Mouse (Mus musculus) spleen, adult 2 months (tissue): ENCODE results near the gene Pias3. TPM values are rescaled to one million over a fixed set of nuclear protein-coding genes. Genes with fewer than 3 reads are reported as not detected.

Source experiments
- DNase-seq, 2 experiments: peaks; one replicate each; pipeline versions ENCODE4 v3.0.0 to v3.0.0-alpha.2; 2012 to 2021; ENCODE audit warnings: low spot score in 2 of 2, low read depth in 1 of 2
- H3K27ac ChIP-seq: fragments of 200-500 bp; 2 replicates; pipeline ENCODE4 v1.5.1; 2012; ENCODE audit warnings: low read length, inconsistent platforms; ENCODE audit not compliant: insufficient read depth
- H3K27me3 ChIP-seq: fragments of 200-500 bp; 2 replicates; pipeline ENCODE4 v1.6.1; 2012; ENCODE audit warnings: mild to moderate bottlenecking, moderate library complexity, low read length, inconsistent platforms; ENCODE audit not compliant: control insufficient read depth, insufficient read depth
- H3K36me3 ChIP-seq: fragments of 200-500 bp; 2 replicates; pipeline ENCODE4 v1.6.1; 2012; ENCODE audit warnings: mild to moderate bottlenecking, low read length, inconsistent platforms; ENCODE audit not compliant: control insufficient read depth, insufficient read depth
- H3K4me1 ChIP-seq: fragments of 200-500 bp; 2 replicates; pipeline ENCODE4 v1.6.1; 2011; ENCODE audit warnings: inconsistent platforms; ENCODE audit not compliant: control insufficient read depth, insufficient read depth, insufficient read length
- H3K4me3 ChIP-seq: fragments of 200-500 bp; 2 replicates; pipeline ENCODE4 v1.5.1; 2011; ENCODE audit warnings: mild to moderate bottlenecking, inconsistent platforms; ENCODE audit not compliant: insufficient read depth, insufficient read length; ENCODE audit errors: extremely low read depth
- CTCF ChIP-seq: fragments of 200-500 bp; IDR thresholded peaks from 2 replicates; pipeline ENCODE4 v1.5.1; 2011; ENCODE audit warnings: mild to moderate bottlenecking, inconsistent platforms; ENCODE audit not compliant: insufficient read depth, insufficient read length, insufficient replicate concordance; ENCODE audit errors: extremely low read depth
- POLR2A ChIP-seq: fragments of 200-500 bp; IDR thresholded peaks from 2 replicates; pipeline ENCODE4 v1.6.1; 2011; ENCODE audit warnings: low read depth, low read length, inconsistent platforms
- WGBS: fragments of 180-500 bp; shearing (Covaris S2); methylation state at CpG from one replicate; pipeline ENCODE4 v1.1.7; 2018; 5-methylcytosine and 5-hydroxymethylcytosine counted together
- polyA plus RNA-seq: library from polyadenylated mRNA; depleted of rRNA; stranded (reverse); fragments of >200 nt; gene quantifications from 2 replicates; pipeline ENCODE4 v1.2.3, GENCODE M21; 2012

Gene Pias3
- polyA plus RNA-seq, 1 experiment, result 31.0 TPM

- H3K4me1 ChIP-seq, result peaks cover 6% of the 10 kb centered on the region
- peaks cover 30% of the 10 kb centered on the region for H3K36me3 ChIP-seq
- no peak for TF ChIP-seq POLR2A
- peak; percentile 95 for TF ChIP-seq CTCF
- H3K4me3 ChIP-seq, result peak within 1 kb of the TSS; percentile 49
- WGBS, result 7% methylated on average over 42 of the region's 42 CpGs
- H3K27ac ChIP-seq, result no peak within 1 kb of the TSS
- H3K27me3 ChIP-seq, result 0 out of 2 replicates have a peak, but pooled peaks cover 2% of the 10 kb centered on the region
- DNase-seq, result peak; percentile 17 to 69
These were observed 11.9 kb downstream of the Pias3 start, which contains the start of gene Nudt17 for GRCm38 (mm10) chr3:96707903-96708683. TSS of gene Nudt17 (minus strand) at chr3:96708562.

- Histone ChIP-seq H3K27me3 (0 out of 2 replicates have a peak, but pooled peaks cover 2% of the 10 kb centered on the region), H3K4me1 (peaks cover 6% of the 10 kb centered on the region), H3K27ac (no peak overlapping the region), H3K4me3 (no peak overlapping the region), H3K36me3 (peaks cover 34% of the 10 kb centered on the region)
- 75% methylated on average over 2 of the region's 2 CpGs for WGBS
- DNase-seq, result no peak
- no peak for TF ChIP-seq POLR2A
- TF ChIP-seq CTCF, result no peak
These were observed 12.5 kb downstream of the Pias3 start for GRCm38 (mm10) chr3:96708684-96709064.

- peaks cover 3% of the 10 kb centered on the region; the same call in 1 of the 2 replicates for H3K4me1 ChIP-seq
- H3K4me3 ChIP-seq, result no peak overlapping the region
- no peak overlapping the region for H3K27ac ChIP-seq
- no peak for DNase-seq
- TF ChIP-seq POLR2A, result no peak
- TF ChIP-seq CTCF, result no peak
- peaks cover 41% of the 10 kb centered on the region for H3K36me3 ChIP-seq
- 93% methylated on average over 5 of the region's 5 CpGs for WGBS
- no peaks in the 10 kb centered on the region for H3K27me3 ChIP-seq
These were observed 18.1 kb downstream of the Pias3 start for GRCm38 (mm10) chr3:96714286-96714685.

- Histone ChIP-seq H3K4me1 (peaks cover 3% of the 10 kb centered on the region; the same call in 1 of the 2 replicates), H3K27ac (peak overlapping the region; percentile 23)
- WGBS, result 9% methylated on average over 2 of the region's 2 CpGs
These were observed 19.7 kb downstream of the Pias3 start for GRCm38 (mm10) chr3:96715854-96716253.

GRCm38 (mm10) chr3:96719173-96719572 lies 23.0 kb downstream of the Pias3 start:
- peaks cover 34% of the 10 kb centered on the region for H3K36me3 ChIP-seq
- TF ChIP-seq CTCF (no peak), POLR2A (no peak)
- DNase-seq, result no peak
- H3K4me3 ChIP-seq, result no peak overlapping the region
- H3K4me1 ChIP-seq, result peaks cover 3% of the 10 kb centered on the region; the same call in 1 of the 2 replicates
- H3K27ac ChIP-seq, result no peak overlapping the region
- WGBS, result 80% methylated on average over 14 of the region's 14 CpGs
- H3K27me3 ChIP-seq, result no peaks in the 10 kb centered on the region

More at GRCm38 (mm10) chr3:96715854-96716253, 19.7 kb downstream of the Pias3 start:
- DNase-seq, result no peak
- TF ChIP-seq CTCF (no peak), POLR2A (no peak)
- Histone ChIP-seq H3K36me3 (peaks cover 39% of the 10 kb centered on the region), H3K4me3 (no peak overlapping the region), H3K27me3 (no peaks in the 10 kb centered on the region)

- Histone ChIP-seq H3K27ac (peak within 1 kb of the TSS; percentile 89), H3K36me3 (peaks cover 9% of the 10 kb centered on the region), H3K27me3 (no peaks in the 10 kb centered on the region), H3K4me1 (peaks cover 5% of the 10 kb centered on the region), H3K4me3 (peak within 1 kb of the TSS; percentile 83)
- TF ChIP-seq POLR2A (peak; percentile 53; the same call in 1 of the 2 replicates), CTCF (no peak)
- 2% methylated on average over 44 of the region's 52 CpGs for WGBS
- DNase-seq, result peak; percentile 86 to 96
These were observed 31.2 kb downstream of the Pias3 start, which contains the start of the genes Polr3c and Rnf115 for GRCm38 (mm10) chr3:96727343-96727827. TSS of gene Polr3c (minus strand) at chr3:96727628. TSS of gene Rnf115 (plus strand) at chr3:96727664.
